Comparison of ENCODE assay signal across 28 mouse cellular contexts in genomic region chr8:80185286-80185685, GRCm38 (mm10).
"Had no signal": no experiment of that assay in that cellular context is flagged by ENCODE, and none has a peak within 500 bp of the region (broad histone marks: within the 10 kb centered on the region; RNA-seq: fewer than 3 reads in every experiment).

No protein-coding gene starts in this region.

- H3K27me3 ChIP-seq: embryonic facial prominence, embryonic 12.5 days; embryonic facial prominence, embryonic 15.5 days; forebrain, embryonic 12.5 days; forebrain, embryonic 13.5 days; forebrain, embryonic 15.5 days had no signal

- ATAC-seq: forebrain, embryonic 13.5 days; forebrain, embryonic 14.5 days; forebrain, embryonic 15.5 days; forebrain, embryonic 16.5 days; forebrain, postnatal 0 days had no signal

- H3K9ac ChIP-seq: embryonic facial prominence, embryonic 12.5 days; embryonic facial prominence, embryonic 13.5 days; embryonic facial prominence, embryonic 15.5 days; forebrain, embryonic 12.5 days; forebrain, embryonic 13.5 days; forebrain, embryonic 15.5 days; forebrain, postnatal 0 days had no signal

- H3K36me3 ChIP-seq: embryonic facial prominence, embryonic 10.5 days; embryonic facial prominence, embryonic 12.5 days; embryonic facial prominence, embryonic 13.5 days; embryonic facial prominence, embryonic 15.5 days; forebrain, embryonic 10.5 days; forebrain, embryonic 12.5 days; forebrain, embryonic 15.5 days had no signal

- H3K4me2 ChIP-seq: embryonic facial prominence, embryonic 12.5 days; embryonic facial prominence, embryonic 13.5 days; embryonic facial prominence, embryonic 15.5 days; forebrain, embryonic 12.5 days; forebrain, embryonic 13.5 days; forebrain, embryonic 15.5 days had no signal

- H3K4me3 ChIP-seq: embryonic facial prominence, embryonic 10.5 days; embryonic facial prominence, embryonic 12.5 days; embryonic facial prominence, embryonic 13.5 days; embryonic facial prominence, embryonic 15.5 days; erythroblast, embryonic 14.5 days; forebrain, embryonic 10.5 days; forebrain, embryonic 12.5 days; forebrain, embryonic 13.5 days; forebrain, embryonic 15.5 days; gastrocnemius, adult 2 months; heart, adult 2 months had no signal

- H3K9me3 ChIP-seq: embryonic facial prominence, embryonic 10.5 days; embryonic facial prominence, embryonic 12.5 days; embryonic facial prominence, embryonic 13.5 days; embryonic facial prominence, embryonic 15.5 days; forebrain, embryonic 10.5 days; forebrain, embryonic 12.5 days; forebrain, embryonic 13.5 days; forebrain, embryonic 15.5 days had no signal

- DNase-seq: cerebellum, adult 2 months; cerebellum, adult 8-10 months; cerebellum, adult 9-10 months; cerebellum, adult 9-11 months; cerebellum, postnatal 10 days; cerebellum, postnatal 14 days; cerebellum, postnatal 25 days; cerebellum, postnatal 36 days; embryo, embryonic 11 days; forebrain, postnatal 0 days; gastrocnemius, adult 2 months; gastrocnemius, postnatal 10 days; gastrocnemius, postnatal 14 days; gastrocnemius, postnatal 25 days; gastrocnemius, postnatal 36 days; heart, adult 18-20 months; heart, adult 2 months had no signal

- H3K27ac ChIP-seq: embryonic facial prominence, embryonic 10.5 days; embryonic facial prominence, embryonic 12.5 days; embryonic facial prominence, embryonic 13.5 days; embryonic facial prominence, embryonic 15.5 days; forebrain, embryonic 10.5 days; forebrain, embryonic 12.5 days; forebrain, embryonic 13.5 days; forebrain, embryonic 15.5 days; gastrocnemius, adult 2 months; heart, adult 2 months had no signal

- H3K4me1 ChIP-seq: embryonic facial prominence, embryonic 12.5 days; embryonic facial prominence, embryonic 13.5 days; embryonic facial prominence, embryonic 15.5 days; forebrain, embryonic 12.5 days; forebrain, embryonic 13.5 days had no signal
